In the genomic region with DNA sequence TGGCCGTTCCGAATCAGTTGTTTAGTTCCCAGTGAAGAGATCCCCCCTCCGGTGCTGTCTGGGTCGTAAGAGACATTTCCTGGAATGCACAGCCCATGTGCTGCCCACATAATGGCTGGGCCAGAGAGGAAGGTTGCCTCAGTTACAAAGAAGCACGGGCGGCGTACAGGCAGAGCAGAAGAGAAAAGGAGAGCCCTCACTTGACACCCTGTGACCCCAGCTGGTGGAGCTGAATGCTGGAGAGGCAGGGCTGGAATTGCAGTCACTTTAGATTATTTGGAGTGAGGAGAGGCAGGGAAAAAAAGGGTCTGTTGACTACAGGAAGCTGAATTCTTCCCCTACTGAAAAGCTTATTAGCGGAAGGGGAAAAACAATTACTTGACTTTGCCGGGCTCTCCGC, we compare ENCODE assay signal across 11 mouse cellular contexts.
DNase-seq lines count a peak whose midpoint lies in the region; ATAC-seq lines count a peak whose summit lies in the region.
"Had no signal": no experiment of that assay in that cellular context is flagged by ENCODE, and none has a peak within 500 bp of the region (broad histone marks: within the 10 kb centered on the region; RNA-seq: fewer than 3 reads in every experiment).

No protein-coding gene starts in this region.

- intact Hi-C loops in heart, postnatal 36 days (cut with DNase I): no loop called here

- H3K4me2 ChIP-seq in heart, embryonic 12.5 days: peak overlapping the region; percentile 24
- peak overlapping the region; percentile 24; the same call in 1 of the 2 replicates for H3K4me2 ChIP-seq in lung, embryonic 16.5 days (ENCODE audit: low read depth, low read length)
- H3K4me2 ChIP-seq in hindbrain, embryonic 13.5 days: no peak overlapping the region
- 0 out of 2 replicates have a peak overlapping the region, but pooled peaks have one; percentile 18 for H3K4me2 ChIP-seq in neural tube, embryonic 12.5 days (replicated peaks)

- H3K9ac ChIP-seq in heart, embryonic 12.5 days: no peak overlapping the region
- H3K9ac ChIP-seq in lung, embryonic 16.5 days (ENCODE audit: low read length): peak overlapping the region; percentile 44
- peak overlapping the region; percentile 49; the same call in 1 of the 2 replicates for H3K9ac ChIP-seq in hindbrain, embryonic 13.5 days
- no peak overlapping the region for H3K9ac ChIP-seq in neural tube, embryonic 12.5 days

- peaks cover 71% of the 10 kb centered on the region for H3K4me1 ChIP-seq in heart, embryonic 12.5 days (replicated peaks)
- H3K4me1 ChIP-seq in lung, embryonic 16.5 days (replicated peaks; ENCODE audit: control insufficient read depth, insufficient read depth, low read length): peaks cover 72% of the 10 kb centered on the region
- peaks cover 94% of the 10 kb centered on the region for H3K4me1 ChIP-seq in hindbrain, embryonic 13.5 days (replicated peaks)
- H3K4me1 ChIP-seq in neural tube, embryonic 12.5 days: peaks cover 92% of the 10 kb centered on the region

- H3K27me3 ChIP-seq in heart, embryonic 12.5 days (replicated peaks): no peaks in the 10 kb centered on the region
- no peaks in the 10 kb centered on the region for H3K27me3 ChIP-seq in lung, embryonic 16.5 days (ENCODE audit: control insufficient read depth, insufficient read depth, low read depth, low read length)
- H3K27me3 ChIP-seq in hindbrain, embryonic 13.5 days: 0 out of 2 replicates have a peak, but pooled peaks cover 26% of the 10 kb centered on the region
- H3K27me3 ChIP-seq in neural tube, embryonic 12.5 days (replicated peaks): no peaks in the 10 kb centered on the region

- no peak for ATAC-seq in heart, embryonic 12.5 days (ENCODE audit: insufficient number of reproducible peaks, low FRiP score)
- ATAC-seq in lung, embryonic 16.5 days (ENCODE audit: low read depth): no peak
- no peak for ATAC-seq in hindbrain, embryonic 13.5 days (ENCODE audit: low FRiP score)
- ATAC-seq in neural tube, embryonic 12.5 days (ENCODE audit: low FRiP score, low read depth): no peak

- WGBS in heart, embryonic 12.5 days: 33% methylated on average over 10 of the region's 10 CpGs
- 26% methylated on average over 10 of the region's 10 CpGs for WGBS in lung, embryonic 16.5 days
- 18% methylated on average over 10 of the region's 10 CpGs for WGBS in hindbrain, embryonic 13.5 days
- WGBS in neural tube, embryonic 12.5 days: 21% methylated on average over 10 of the region's 10 CpGs

- H3K9me3 ChIP-seq in heart, embryonic 12.5 days (replicated peaks): no peaks in the 10 kb centered on the region
- no peaks in the 10 kb centered on the region for H3K9me3 ChIP-seq in lung, embryonic 16.5 days (ENCODE audit: control insufficient read depth, low read length)
- H3K9me3 ChIP-seq in hindbrain, embryonic 13.5 days: no peaks in the 10 kb centered on the region
- H3K9me3 ChIP-seq in neural tube, embryonic 12.5 days: no peaks in the 10 kb centered on the region

- no peaks in the 10 kb centered on the region for H3K36me3 ChIP-seq in heart, embryonic 12.5 days
- no peaks in the 10 kb centered on the region for H3K36me3 ChIP-seq in lung, embryonic 16.5 days (ENCODE audit: control insufficient read depth, insufficient read depth, low read length)
- H3K36me3 ChIP-seq in hindbrain, embryonic 13.5 days: no peaks in the 10 kb centered on the region
- no peaks in the 10 kb centered on the region for H3K36me3 ChIP-seq in neural tube, embryonic 12.5 days

- H3K27ac ChIP-seq in heart, embryonic 12.5 days (ENCODE audit: poor library complexity, severe bottlenecking): peak overlapping the region; percentile 79
- H3K27ac ChIP-seq in lung, embryonic 16.5 days (ENCODE audit: low read length): peak overlapping the region; percentile 72
- H3K27ac ChIP-seq in hindbrain, embryonic 13.5 days: peak overlapping the region; percentile 82
- H3K27ac ChIP-seq in neural tube, embryonic 12.5 days: peak overlapping the region; percentile 53
- H3K27ac ChIP-seq: gastrocnemius, adult 2 months; macrophage had no signal

- DNase-seq in heart, postnatal 36 days: no peak
- no peak for DNase-seq in lung, adult 18-20 months
- no peak for DNase-seq in spleen, postnatal 36 days (ENCODE audit: low spot score in 2 of 2)
- DNase-seq in thymus, postnatal 36 days: no peak
- DNase-seq: cerebellum, adult 9-11 months; gastrocnemius, adult 2 months had no signal

- H3K4me3 ChIP-seq in heart, embryonic 12.5 days: no peak overlapping the region
- H3K4me3 ChIP-seq in lung, embryonic 16.5 days (ENCODE audit: low read length): no peak overlapping the region
- no peak overlapping the region for H3K4me3 ChIP-seq in hindbrain, embryonic 13.5 days
- H3K4me3 ChIP-seq in neural tube, embryonic 12.5 days: no peak overlapping the region
- H3K4me3 ChIP-seq: gastrocnemius, adult 2 months had no signal

Comparison
In these comparisons a context has a peak if more than half of its experiments do, and no peak if none do; other contexts are left out.
1. H3K9ac ChIP-seq: peak in lung, embryonic 16.5 days (single experiment) and hindbrain, embryonic 13.5 days (single experiment); none in heart, embryonic 12.5 days (single experiment) and neural tube, embryonic 12.5 days (single experiment).
2. Peak in every context shown above with its lines, with median percentiles within 50 percentile points of each other: H3K27ac ChIP-seq.